Mouse (Mus musculus) heart, embryonic 16.5 days (tissue): ENCODE results near the gene Catsperd. TPM values are rescaled to one million over a fixed set of nuclear protein-coding genes. Genes with fewer than 3 reads are reported as not detected.

Experiments used
- ATAC-seq: fragments of 200-750 bp; cut with Nextera tagmentation; replicated peaks from 2 replicates; pipeline ENCODE4 v1.8.0; 2017; ENCODE audit warnings: moderate number of reproducible peaks; ENCODE audit not compliant: insufficient read depth, low FRiP score; ENCODE audit errors: extremely low read depth
- H3K27ac ChIP-seq: fragments of 300-500 bp; sonication (generic); 2 replicates; pipeline ENCODE4 v1.5.1; 2014; ENCODE audit warnings: mild to moderate bottlenecking, low read length, control low read depth, moderate library complexity
- H3K27me3 ChIP-seq: fragments of 300-500 bp; sonication (generic); 2 replicates; pipeline ENCODE4 v1.6.1; 2014; ENCODE audit warnings: low read length, mixed read lengths; ENCODE audit not compliant: control insufficient read depth, insufficient read depth
- H3K36me3 ChIP-seq: fragments of 300-500 bp; sonication (generic); 2 replicates; pipeline ENCODE4 v1.6.1; 2014; ENCODE audit not compliant: control insufficient read depth, insufficient read depth
- H3K4me1 ChIP-seq: fragments of 300-500 bp; sonication (generic); 2 replicates; pipeline ENCODE4 v1.6.1; 2014; ENCODE audit warnings: low read length, mixed read lengths; ENCODE audit not compliant: control insufficient read depth, insufficient read depth
- H3K4me2 ChIP-seq: fragments of 300-500 bp; sonication (generic); 2 replicates; pipeline ENCODE4 v1.6.1; 2014; ENCODE audit warnings: low read depth, mild to moderate bottlenecking, control low read depth, low read length
- H3K4me3 ChIP-seq: fragments of 300-500 bp; sonication (generic); 2 replicates; pipeline ENCODE4 v1.5.1; 2014; ENCODE audit warnings: mild to moderate bottlenecking, control low read depth, low read length
- H3K9ac ChIP-seq: fragments of 300-500 bp; sonication (generic); 2 replicates; pipeline ENCODE4 v1.6.1; 2014; ENCODE audit warnings: low read length, control low read depth
- H3K9me3 ChIP-seq: fragments of 300-500 bp; sonication (generic); replicated peaks from 2 replicates; pipeline ENCODE4 v1.6.1; 2016; ENCODE audit warnings: low read length; ENCODE audit not compliant: control insufficient read depth
- WGBS: fragments of 180-500 bp; shearing (Covaris S2); extraction: QIAGEN DNeasy Blood & Tissue Kit; methylation state at CpG from one replicate; pipeline ENCODE4 v1.1.7; 2014; 5-methylcytosine and 5-hydroxymethylcytosine counted together
- polyA plus RNA-seq: library from polyadenylated mRNA; unstranded; fragments of >200 nt; fragmentation: Nextera tagmentation; extraction: Ambion mirVana; gene quantifications from 2 replicates; pipeline ENCODE4 v1.2.1, GENCODE M21; 2015

Catsperd gene
- polyA plus RNA-seq, 1 experiment from 2014 or later = 0.29 TPM

DNA sequence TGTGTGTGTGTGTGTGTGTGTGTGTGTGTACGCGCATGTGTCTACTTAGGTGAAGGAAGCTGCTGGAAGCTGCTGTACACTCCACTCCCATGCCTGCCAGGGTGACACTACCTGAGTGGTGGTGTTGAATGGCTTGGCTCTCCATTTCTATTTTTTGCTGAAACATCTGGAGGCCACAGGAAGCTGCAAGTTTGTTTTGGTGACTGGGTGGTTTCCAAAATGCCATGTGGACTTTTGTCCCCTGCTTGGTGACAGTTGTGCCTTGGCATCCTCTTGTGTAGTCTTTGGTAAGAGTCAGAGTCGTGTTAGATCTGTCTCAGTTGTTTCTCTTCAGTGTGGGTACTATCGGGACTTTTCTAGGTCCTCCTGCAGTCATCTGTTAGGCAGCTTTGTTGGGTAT, 58.9 kb downstream of the Catsperd start:
- 82% methylated on average over 4 of the region's 4 CpGs for WGBS
- Histone ChIP-seq H3K4me3 (no peak overlapping the region), H3K4me1 (peaks cover 18% of the 10 kb centered on the region), H3K36me3 (peaks cover 16% of the 10 kb centered on the region), H3K4me2 (no peak overlapping the region), H3K27me3 (no peaks in the 10 kb centered on the region), H3K9ac (no peak overlapping the region), H3K27ac (no peak overlapping the region), H3K9me3 (no peaks in the 10 kb centered on the region)
- no peak for ATAC-seq

GRCm38 (mm10) chr17:56688045-56688444, 60.1 kb downstream of the Catsperd start:
- Histone ChIP-seq H3K36me3 (peaks cover 21% of the 10 kb centered on the region), H3K4me2 (no peak overlapping the region), H3K9me3 (no peaks in the 10 kb centered on the region), H3K4me1 (peaks cover 12% of the 10 kb centered on the region), H3K27me3 (no peaks in the 10 kb centered on the region), H3K27ac (no peak overlapping the region), H3K4me3 (no peak overlapping the region), H3K9ac (no peak overlapping the region)
- ATAC-seq = no peak

GRCm38 (mm10) chr17:56688689-56689088, 60.7 kb downstream of the Catsperd start:
- ATAC-seq = no peak
- 88% methylated on average over 2 of the region's 2 CpGs for WGBS
- Histone ChIP-seq H3K4me1 (peaks cover 16% of the 10 kb centered on the region), H3K27me3 (no peaks in the 10 kb centered on the region), H3K4me3 (no peak overlapping the region), H3K27ac (no peak overlapping the region), H3K4me2 (no peak overlapping the region), H3K9me3 (no peaks in the 10 kb centered on the region), H3K36me3 (peaks cover 21% of the 10 kb centered on the region), H3K9ac (no peak overlapping the region)

GRCm38 (mm10) chr17:56693395-56693794, 65.5 kb downstream of the Catsperd start:
- WGBS = 38% methylated on average over 1 of the region's 1 CpGs
- no peaks in the 10 kb centered on the region for H3K9me3 ChIP-seq
- H3K4me3 ChIP-seq = no peak overlapping the region
- peak overlapping the region; percentile 54; the same call in 1 of the 2 replicates for H3K27ac ChIP-seq
- peaks cover 27% of the 10 kb centered on the region for H3K36me3 ChIP-seq
- peaks cover 19% of the 10 kb centered on the region for H3K4me1 ChIP-seq
- H3K4me2 ChIP-seq = no peak overlapping the region
- ATAC-seq = no peak
- H3K27me3 ChIP-seq = no peaks in the 10 kb centered on the region
- H3K9ac ChIP-seq = 0 out of 2 replicates have a peak overlapping the region, but pooled peaks have one; percentile 14

- peak overlapping the region; percentile 54; the same call in 1 of the 2 replicates for H3K27ac ChIP-seq
- H3K4me1 ChIP-seq = peaks cover 19% of the 10 kb centered on the region
- no peak overlapping the region for H3K4me3 ChIP-seq
- 24% methylated on average over 6 of the region's 6 CpGs for WGBS
- H3K36me3 ChIP-seq = peaks cover 32% of the 10 kb centered on the region
- no peak overlapping the region for H3K9ac ChIP-seq
- no peak overlapping the region for H3K4me2 ChIP-seq
- H3K27me3 ChIP-seq = no peaks in the 10 kb centered on the region
- no peaks in the 10 kb centered on the region for H3K9me3 ChIP-seq
- ATAC-seq = peak; percentile 83
Measured at GRCm38 (mm10) chr17:56693851-56694310, 65.9 kb downstream of the Catsperd start.

- no peak overlapping the region for H3K4me2 ChIP-seq
- H3K4me3 ChIP-seq = no peak overlapping the region
- H3K36me3 ChIP-seq = peaks cover 74% of the 10 kb centered on the region
- H3K9ac ChIP-seq = no peak overlapping the region
- no peaks in the 10 kb centered on the region for H3K9me3 ChIP-seq
- 55% methylated on average over 2 of the region's 2 CpGs for WGBS
- no peak for ATAC-seq
- no peaks in the 10 kb centered on the region for H3K4me1 ChIP-seq
- no peak overlapping the region for H3K27ac ChIP-seq
- no peaks in the 10 kb centered on the region for H3K27me3 ChIP-seq
Measured at GRCm38 (mm10) chr17:56700451-56700850, 72.5 kb downstream of the Catsperd start.

DNA sequence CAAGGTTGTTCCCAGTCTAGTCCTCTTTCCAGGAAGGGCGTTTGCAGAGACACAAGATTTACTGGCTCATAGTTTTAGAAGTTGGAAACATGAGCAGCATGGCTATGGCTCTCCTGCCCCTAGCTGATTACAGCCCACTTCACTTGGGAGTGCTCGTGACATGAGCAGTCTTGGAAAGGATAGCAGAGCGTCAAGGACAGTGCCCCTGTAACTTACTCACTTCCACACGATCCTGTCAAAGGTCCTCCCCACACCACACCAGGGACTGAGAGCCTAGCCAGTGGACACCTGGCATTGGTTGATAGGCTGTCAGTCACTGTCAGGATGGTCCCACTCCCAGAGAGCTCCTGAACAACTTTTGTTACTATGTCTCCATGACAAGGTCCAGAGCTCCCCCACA, 75.1 kb downstream of the Catsperd start:
- Histone ChIP-seq H3K27ac (no peak overlapping the region), H3K9me3 (no peaks in the 10 kb centered on the region), H3K36me3 (peaks cover 85% of the 10 kb centered on the region), H3K27me3 (no peaks in the 10 kb centered on the region), H3K4me2 (no peak overlapping the region), H3K4me3 (no peak overlapping the region), H3K9ac (no peak overlapping the region), H3K4me1 (no peaks in the 10 kb centered on the region)
- 64% methylated on average over 4 of the region's 4 CpGs for WGBS
- 0 out of 2 replicates have a peak, but pooled peaks have one; percentile 16 for ATAC-seq

- no peak overlapping the region for H3K9ac ChIP-seq
- H3K4me1 ChIP-seq = no peaks in the 10 kb centered on the region
- ATAC-seq = no peak
- H3K36me3 ChIP-seq = peaks cover 90% of the 10 kb centered on the region
- no peak overlapping the region for H3K27ac ChIP-seq
- 97% methylated on average over 1 of the region's 1 CpGs for WGBS
- H3K9me3 ChIP-seq = no peaks in the 10 kb centered on the region
- no peak overlapping the region for H3K4me2 ChIP-seq
- no peak overlapping the region for H3K4me3 ChIP-seq
- no peaks in the 10 kb centered on the region for H3K27me3 ChIP-seq
Measured at GRCm38 (mm10) chr17:56706515-56706914, 78.6 kb downstream of the Catsperd start.

DNA sequence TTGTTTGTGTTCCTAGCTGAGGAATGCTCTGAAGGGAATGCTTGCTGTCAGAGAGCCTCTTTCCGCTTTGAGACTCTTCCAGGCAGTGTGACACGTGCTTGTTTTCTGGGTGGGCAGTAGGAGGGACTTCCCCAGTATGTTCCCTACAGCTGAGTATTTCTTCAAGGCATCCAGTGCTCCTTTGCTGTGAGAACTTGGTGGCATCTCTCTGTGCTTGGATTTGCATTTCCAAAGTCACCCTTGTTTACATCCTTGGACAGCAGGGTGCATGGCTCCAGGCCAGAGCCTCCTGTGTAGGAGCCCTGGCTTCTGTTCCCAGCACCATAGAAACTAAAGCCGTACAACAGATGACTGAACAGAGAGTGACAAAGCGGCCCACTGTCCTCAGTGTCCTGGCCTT, 80.7 kb downstream of the Catsperd start:
- no peak for ATAC-seq
- Histone ChIP-seq H3K9me3 (no peaks in the 10 kb centered on the region), H3K27me3 (no peaks in the 10 kb centered on the region), H3K4me2 (no peak overlapping the region), H3K9ac (no peak overlapping the region), H3K36me3 (peaks cover 80% of the 10 kb centered on the region), H3K4me3 (no peak overlapping the region), H3K4me1 (no peaks in the 10 kb centered on the region), H3K27ac (no peak overlapping the region)
- 80% methylated on average over 4 of the region's 4 CpGs for WGBS
